Mouse (Mus musculus) stomach, postnatal 0 days (tissue): ENCODE data around the gene Gm26992.

Experiments used
- CTCF ChIP-seq: IDR thresholded peaks from 2 replicates; pipeline ENCODE4 v1.5.1; 2016; ENCODE audit warnings: antibody characterized with exemption, low read depth, mild to moderate bottlenecking, moderate library complexity
- EP300 ChIP-seq: optimal IDR thresholded peaks from 2 replicates; pipeline ENCODE3; 2016; ENCODE audit warnings: antibody characterized with exemption

DNA sequence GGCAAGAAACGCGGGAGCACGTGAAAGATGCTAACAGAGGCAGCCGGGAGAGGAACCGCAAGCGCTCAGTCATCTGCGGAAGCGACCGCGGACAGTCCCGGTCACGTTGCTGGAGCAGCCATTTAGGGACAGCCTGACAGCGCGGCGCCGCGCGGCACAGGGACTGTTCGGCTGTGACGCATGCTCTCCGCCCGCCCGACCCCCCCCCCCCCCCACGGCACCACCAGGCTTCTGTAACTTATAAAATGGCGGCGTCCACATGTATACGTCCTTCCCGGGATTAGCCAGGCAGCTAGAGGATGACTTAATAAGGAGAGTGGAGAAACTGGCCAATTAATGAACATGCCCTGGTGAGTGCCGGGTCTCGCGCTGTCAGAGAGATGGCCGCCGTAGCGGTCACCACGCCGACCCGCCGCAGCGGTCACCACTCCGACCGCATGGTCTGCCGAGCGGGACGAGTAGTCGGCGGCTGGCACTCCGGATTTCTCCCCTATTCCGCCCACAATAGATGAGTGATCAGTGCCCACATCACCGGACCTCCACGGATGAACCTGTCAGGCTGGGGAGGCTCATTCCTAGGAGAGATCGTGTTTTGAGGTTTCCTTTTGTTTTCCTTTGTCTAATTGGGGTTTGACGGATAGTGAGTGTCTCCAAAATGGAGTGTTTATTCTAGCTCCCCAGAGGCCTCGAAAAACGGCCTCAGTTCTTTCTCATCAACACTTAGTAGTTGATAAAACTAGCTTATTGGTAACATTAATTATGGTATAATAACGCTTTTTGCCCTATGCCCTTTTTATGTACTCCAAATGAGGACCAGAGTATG is 71.8 kb downstream of the Gm26992 start:
- no peak for TF ChIP-seq CTCF
- TF ChIP-seq EP300, result peak; percentile 27
